ENCODE assay signal across 29 mouse cellular contexts in genomic region chr10:105323646-105324192, GRCm38 (mm10).
A peak's percentile ranks its signal among the peaks of the same experiment; 100 is the strongest.
DNase-seq lines count a peak whose midpoint lies in the region; ATAC-seq lines count a peak whose summit lies in the region.
"Had no signal": no experiment of that assay in that cellular context is flagged by ENCODE, and none has a peak within 500 bp of the region (broad histone marks: within the 10 kb centered on the region; RNA-seq: fewer than 3 reads in every experiment).

No protein-coding gene starts in this region.

- no peaks in the 10 kb centered on the region for H3K27me3 ChIP-seq in embryonic facial prominence, embryonic 14.5 days (replicated peaks; ENCODE audit: control insufficient read depth, insufficient read depth, low read length)
- no peaks in the 10 kb centered on the region for H3K27me3 ChIP-seq in embryonic facial prominence, embryonic 10.5 days (replicated peaks; ENCODE audit: low read depth, poor library complexity, severe bottlenecking)
- no peaks in the 10 kb centered on the region for H3K27me3 ChIP-seq in kidney, embryonic 15.5 days
- no peaks in the 10 kb centered on the region for H3K27me3 ChIP-seq in midbrain, embryonic 16.5 days (ENCODE audit: control insufficient read depth, insufficient read depth, low read depth, low read length)
- H3K27me3 ChIP-seq: CH12.LX; embryonic facial prominence, embryonic 15.5 days; heart, embryonic 13.5 days; Patski had no signal

- 64% methylated on average over 4 of the region's 4 CpGs for WGBS in embryonic facial prominence, embryonic 14.5 days
- 83% methylated on average over 4 of the region's 4 CpGs for WGBS in embryonic facial prominence, embryonic 10.5 days
- WGBS in kidney, embryonic 15.5 days = 39% methylated on average over 4 of the region's 4 CpGs
- WGBS in midbrain, embryonic 16.5 days = 82% methylated on average over 4 of the region's 4 CpGs

- H3K4me3 ChIP-seq in embryonic facial prominence, embryonic 14.5 days (ENCODE audit: low read depth, low read length) = no peak overlapping the region
- H3K4me3 ChIP-seq in embryonic facial prominence, embryonic 10.5 days = no peak overlapping the region
- no peak overlapping the region for H3K4me3 ChIP-seq in kidney, embryonic 15.5 days (replicated peaks)
- H3K4me3 ChIP-seq in midbrain, embryonic 16.5 days (ENCODE audit: low read depth, low read length) = no peak overlapping the region
- H3K4me3 ChIP-seq: embryonic facial prominence, embryonic 15.5 days; heart, adult 2 months; heart, embryonic 10.5 days; heart, embryonic 13.5 days had no signal

- peaks cover 5% of the 10 kb centered on the region; the same call in 1 of the 2 replicates for H3K9me3 ChIP-seq in embryonic facial prominence, embryonic 14.5 days (ENCODE audit: control insufficient read depth, low read length)
- peaks cover 6% of the 10 kb centered on the region; the same call in 1 of the 2 replicates for H3K9me3 ChIP-seq in embryonic facial prominence, embryonic 10.5 days
- no peaks in the 10 kb centered on the region for H3K9me3 ChIP-seq in kidney, embryonic 15.5 days (replicated peaks)
- H3K9me3 ChIP-seq in midbrain, embryonic 16.5 days (replicated peaks; ENCODE audit: control insufficient read depth, low read length, poor library complexity, severe bottlenecking) = no peaks in the 10 kb centered on the region; the same call in 1 of the 2 replicates
- H3K9me3 ChIP-seq: embryonic facial prominence, embryonic 15.5 days; G1E; heart, embryonic 10.5 days had no signal

- H3K4me2 ChIP-seq in embryonic facial prominence, embryonic 14.5 days (ENCODE audit: low read depth, low read length) = no peak overlapping the region
- no peak overlapping the region for H3K4me2 ChIP-seq in kidney, embryonic 15.5 days
- no peak overlapping the region for H3K4me2 ChIP-seq in midbrain, embryonic 16.5 days (ENCODE audit: low read length)
- H3K4me2 ChIP-seq: embryonic facial prominence, embryonic 15.5 days; heart, embryonic 13.5 days; hindbrain, embryonic 14.5 days had no signal

- ATAC-seq in embryonic facial prominence, embryonic 14.5 days (ENCODE audit: low read depth) = 0 out of 2 replicates have a peak, but pooled peaks have one; percentile 43
- peak; percentile 60; the same call in 1 of the 2 replicates for ATAC-seq in kidney, embryonic 15.5 days (replicated peaks; ENCODE audit: low FRiP score)
- no peak for ATAC-seq in midbrain, embryonic 16.5 days
- ATAC-seq: forebrain, embryonic 14.5 days; forebrain, postnatal 0 days; hindbrain, postnatal 0 days; inflammation-experienced regulatory T-cells, adult 6 months; Patski had no signal

- DNase-seq in embryonic facial prominence, embryonic 14.5 days (ENCODE audit: low spot score) = no peak
- no peak for DNase-seq in embryonic facial prominence, embryonic 10.5 days (ENCODE audit: low spot score)
- no peak for DNase-seq in kidney, postnatal 14 days
- peak; percentile 35 for DNase-seq in 416B (ENCODE audit: low read depth)
- DNase-seq: adrenal gland, postnatal 10 days; B cell, adult 2 months; cerebellum, adult 11 months; cerebellum, adult 2 months; cerebellum, adult 9-11 months; cerebellum, postnatal 36 days; embryo, embryonic 11 days; forebrain, postnatal 0 days; gastrocnemius, postnatal 10 days; gastrocnemius, postnatal 36 days; heart, adult 2 months; heart, postnatal 14 days; heart, postnatal 4 days had no signal

- no peaks in the 10 kb centered on the region for H3K4me1 ChIP-seq in embryonic facial prominence, embryonic 14.5 days (ENCODE audit: control insufficient read depth, insufficient read depth, low read length)
- H3K4me1 ChIP-seq in embryonic facial prominence, embryonic 10.5 days = no peaks in the 10 kb centered on the region
- no peaks in the 10 kb centered on the region for H3K4me1 ChIP-seq in kidney, embryonic 15.5 days
- 0 out of 2 replicates have a peak, but pooled peaks cover 2% of the 10 kb centered on the region for H3K4me1 ChIP-seq in midbrain, embryonic 16.5 days (ENCODE audit: control insufficient read depth, insufficient read depth, low read length)
- H3K4me1 ChIP-seq: embryonic facial prominence, embryonic 15.5 days; heart, embryonic 10.5 days; heart, embryonic 13.5 days had no signal

- H3K9ac ChIP-seq in embryonic facial prominence, embryonic 14.5 days (ENCODE audit: low read depth, low read length) = no peak overlapping the region
- no peak overlapping the region for H3K9ac ChIP-seq in kidney, embryonic 15.5 days
- H3K9ac ChIP-seq in midbrain, embryonic 16.5 days (ENCODE audit: low read depth, low read length) = no peak overlapping the region
- H3K9ac ChIP-seq: embryonic facial prominence, embryonic 15.5 days; forebrain, postnatal 0 days; heart, embryonic 13.5 days; hindbrain, embryonic 14.5 days had no signal

- no peak overlapping the region for H3K27ac ChIP-seq in embryonic facial prominence, embryonic 14.5 days (replicated peaks; ENCODE audit: low read depth, low read length)
- H3K27ac ChIP-seq in embryonic facial prominence, embryonic 10.5 days (replicated peaks) = no peak overlapping the region
- H3K27ac ChIP-seq in kidney, embryonic 15.5 days = no peak overlapping the region
- no peak overlapping the region for H3K27ac ChIP-seq in midbrain, embryonic 16.5 days (ENCODE audit: low read length)
- H3K27ac ChIP-seq: embryonic facial prominence, embryonic 15.5 days; heart, adult 2 months; heart, embryonic 10.5 days; heart, embryonic 13.5 days; hindbrain, embryonic 14.5 days; hindbrain, postnatal 0 days had no signal

- peaks cover 24% of the 10 kb centered on the region for H3K36me3 ChIP-seq in embryonic facial prominence, embryonic 14.5 days (ENCODE audit: control insufficient read depth, insufficient read depth, low read length)
- H3K36me3 ChIP-seq in embryonic facial prominence, embryonic 10.5 days (replicated peaks) = peaks cover 22% of the 10 kb centered on the region
- H3K36me3 ChIP-seq in kidney, embryonic 15.5 days = peaks cover 18% of the 10 kb centered on the region
- H3K36me3 ChIP-seq in midbrain, embryonic 16.5 days (ENCODE audit: control insufficient read depth, insufficient read depth, low read length) = peaks cover 5% of the 10 kb centered on the region
